In the genomic region with DNA sequence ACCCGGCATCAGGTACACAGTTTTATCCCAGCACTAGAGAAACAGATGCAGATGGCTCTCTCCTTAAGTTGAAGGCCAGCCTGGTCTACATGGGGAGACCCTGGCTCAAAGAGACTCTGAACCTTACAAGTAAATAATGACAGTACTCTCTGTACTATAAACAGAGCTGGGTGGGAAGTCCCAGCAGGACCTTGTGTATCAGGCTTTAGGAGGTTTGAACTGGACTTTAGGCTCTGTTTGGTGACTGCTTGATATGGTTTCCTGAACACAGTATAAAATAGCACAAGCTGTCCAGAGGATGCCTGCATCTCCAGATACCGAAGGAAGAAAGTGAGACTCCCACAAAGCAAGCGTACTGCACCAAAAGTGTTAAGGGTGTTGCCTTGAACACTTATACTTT, we compare ENCODE assay signal across 13 mouse cellular contexts. TPM values are rescaled to one million over a fixed set of nuclear protein-coding genes. Genes with fewer than 3 reads are reported as not detected.
DNase-seq lines count a peak whose midpoint lies in the region; ATAC-seq and TF ChIP-seq lines count a peak whose summit lies in the region.
"Had no signal": no experiment of that assay in that cellular context is flagged by ENCODE, and none has a peak within 500 bp of the region (broad histone marks: within the 10 kb centered on the region; RNA-seq: fewer than 3 reads in every experiment).

No protein-coding gene starts in this region.

- H3K4me2 ChIP-seq in heart, embryonic 15.5 days, result no peak overlapping the region
- H3K4me2 ChIP-seq in midbrain, embryonic 12.5 days (replicated peaks), result peak overlapping the region; percentile 83
- H3K4me2 ChIP-seq in midbrain, embryonic 11.5 days, result no peak overlapping the region
- peak overlapping the region; percentile 6; the same call in 1 of the 2 replicates for H3K4me2 ChIP-seq in liver, embryonic 14.5 days (ENCODE audit: low read depth)
- no peak overlapping the region for H3K4me2 ChIP-seq in stomach, postnatal 0 days (replicated peaks; ENCODE audit: low read depth)

- no peak for TF ChIP-seq CTCF in liver, embryonic 14.5 days (IDR thresholded peaks at IDR 0.05; ENCODE audit: low read depth)
- no peak for TF ChIP-seq CTCF in stomach, postnatal 0 days (IDR thresholded peaks at IDR 0.05; ENCODE audit: low read depth)

- WGBS in heart, embryonic 15.5 days, result 78% methylated on average over 3 of the region's 3 CpGs
- WGBS in midbrain, embryonic 12.5 days, result 94% methylated on average over 3 of the region's 3 CpGs
- WGBS in midbrain, embryonic 11.5 days, result 95% methylated on average over 3 of the region's 3 CpGs
- 69% methylated on average over 3 of the region's 3 CpGs for WGBS in liver, embryonic 14.5 days (ENCODE audit: insufficient replicate concordance)
- 85% methylated on average over 3 of the region's 3 CpGs for WGBS in stomach, postnatal 0 days

- DNase-seq in heart, postnatal 36 days, result no peak
- no peak for DNase-seq in midbrain, embryonic 11.5 days (ENCODE audit: low spot score, missing footprints)
- DNase-seq in liver, embryonic 14.5 days (ENCODE audit: low read depth in 3 of 3, low spot score in 3 of 3), result no peak
- DNase-seq in stomach, postnatal 0 days (ENCODE audit: low spot score), result no peak
- DNase-seq in right cerebral cortex, postnatal 25 days, result no peak
- DNase-seq in adrenal gland, postnatal 36 days, result no peak
- DNase-seq: adrenal gland, postnatal 25 days; cerebellum, postnatal 25 days; heart, adult 11 months; thymus, adult 18-20 months had no signal

- no peaks in the 10 kb centered on the region for H3K9me3 ChIP-seq in heart, embryonic 15.5 days (replicated peaks)
- no peaks in the 10 kb centered on the region for H3K9me3 ChIP-seq in midbrain, embryonic 12.5 days
- H3K9me3 ChIP-seq in midbrain, embryonic 11.5 days (ENCODE audit: control insufficient read depth, low read length), result no peaks in the 10 kb centered on the region
- H3K9me3 ChIP-seq in liver, embryonic 14.5 days (ENCODE audit: control insufficient read depth, low read length), result no peaks in the 10 kb centered on the region
- no peaks in the 10 kb centered on the region for H3K9me3 ChIP-seq in stomach, postnatal 0 days (ENCODE audit: control insufficient read depth, low read length)

- intact Hi-C loops in heart, postnatal 36 days (cut with DNase I), result loop anchor here (10.0 kb wide), 1 partner anchor 318 kb away; no protein-coding TSS in a partner anchor

- H3K9ac ChIP-seq in heart, embryonic 15.5 days, result no peak overlapping the region
- no peak overlapping the region for H3K9ac ChIP-seq in midbrain, embryonic 12.5 days (replicated peaks)
- H3K9ac ChIP-seq in midbrain, embryonic 11.5 days (ENCODE audit: low read length), result no peak overlapping the region
- H3K9ac ChIP-seq in liver, embryonic 14.5 days (replicated peaks), result no peak overlapping the region
- H3K9ac ChIP-seq in stomach, postnatal 0 days (ENCODE audit: low read length), result no peak overlapping the region

- no peaks in the 10 kb centered on the region for H3K27me3 ChIP-seq in heart, embryonic 15.5 days
- H3K27me3 ChIP-seq in midbrain, embryonic 12.5 days, result no peaks in the 10 kb centered on the region
- H3K27me3 ChIP-seq in midbrain, embryonic 11.5 days (ENCODE audit: control insufficient read depth, insufficient read depth, low read length), result no peaks in the 10 kb centered on the region
- no peaks in the 10 kb centered on the region for H3K27me3 ChIP-seq in liver, embryonic 14.5 days (ENCODE audit: control insufficient read depth, insufficient read depth, low read length)
- H3K27me3 ChIP-seq in stomach, postnatal 0 days (ENCODE audit: control insufficient read depth, insufficient read depth, low read length), result no peaks in the 10 kb centered on the region
- H3K27me3 ChIP-seq: Patski had no signal

- no peak for ATAC-seq in heart, embryonic 15.5 days (replicated peaks; ENCODE audit: insufficient number of reproducible peaks, insufficient read depth, low FRiP score, low read depth)
- no peak for ATAC-seq in midbrain, embryonic 12.5 days (ENCODE audit: low FRiP score, low read depth)
- no peak for ATAC-seq in midbrain, embryonic 11.5 days (ENCODE audit: low FRiP score)
- no peak for ATAC-seq in liver, embryonic 14.5 days (ENCODE audit: insufficient read depth)
- no peak for ATAC-seq in stomach, postnatal 0 days (ENCODE audit: low FRiP score, low TSS enrichment)
- ATAC-seq: Patski had no signal

- H3K36me3 ChIP-seq in heart, embryonic 15.5 days, result peaks cover 6% of the 10 kb centered on the region; the same call in 1 of the 2 replicates
- peaks cover 16% of the 10 kb centered on the region for H3K36me3 ChIP-seq in midbrain, embryonic 12.5 days
- H3K36me3 ChIP-seq in midbrain, embryonic 11.5 days (ENCODE audit: control insufficient read depth, insufficient read depth, low read length), result no peaks in the 10 kb centered on the region
- H3K36me3 ChIP-seq in liver, embryonic 14.5 days (replicated peaks; ENCODE audit: control insufficient read depth, insufficient read depth, low read depth), result no peaks in the 10 kb centered on the region
- peaks cover 4% of the 10 kb centered on the region; the same call in 1 of the 2 replicates for H3K36me3 ChIP-seq in stomach, postnatal 0 days (ENCODE audit: control insufficient read depth, insufficient read depth, low read length)

- no peak for TF ChIP-seq EP300 in liver, embryonic 14.5 days (IDR thresholded peaks at IDR 0.05; ENCODE audit: low read depth)
- no peak for TF ChIP-seq EP300 in stomach, postnatal 0 days (optimal IDR thresholded peaks at IDR 0.05)

- peaks cover 17% of the 10 kb centered on the region for H3K4me1 ChIP-seq in heart, embryonic 15.5 days (replicated peaks)
- peaks cover 26% of the 10 kb centered on the region for H3K4me1 ChIP-seq in midbrain, embryonic 12.5 days
- peaks cover 18% of the 10 kb centered on the region for H3K4me1 ChIP-seq in midbrain, embryonic 11.5 days (ENCODE audit: control insufficient read depth, insufficient read depth, low read length)
- H3K4me1 ChIP-seq in liver, embryonic 14.5 days (replicated peaks; ENCODE audit: control insufficient read depth in 2 of 2, insufficient read depth in 2 of 2, low read length in 1 of 2), result peaks cover 15 to 25% of the 10 kb centered on the region in 2 experiments
- peaks cover 3% of the 10 kb centered on the region; the same call in 1 of the 2 replicates for H3K4me1 ChIP-seq in stomach, postnatal 0 days (replicated peaks; ENCODE audit: control insufficient read depth, insufficient read depth)

- H3K4me3 ChIP-seq in heart, embryonic 15.5 days, result 0 out of 2 replicates have a peak overlapping the region, but pooled peaks have one; percentile 94
- H3K4me3 ChIP-seq in midbrain, embryonic 12.5 days, result peak overlapping the region; percentile 92
- no peak overlapping the region for H3K4me3 ChIP-seq in midbrain, embryonic 11.5 days (ENCODE audit: low read depth, low read length)
- no peak overlapping the region for H3K4me3 ChIP-seq in liver, embryonic 14.5 days (ENCODE audit: insufficient read depth in 1 of 2, low read depth in 2 of 2, low read length in 2 of 2)
- no peak overlapping the region for H3K4me3 ChIP-seq in stomach, postnatal 0 days (ENCODE audit: low read depth, low read length)

- H3K27ac ChIP-seq in heart, embryonic 15.5 days, result no peak overlapping the region
- H3K27ac ChIP-seq in midbrain, embryonic 12.5 days (replicated peaks), result no peak overlapping the region
- no peak overlapping the region for H3K27ac ChIP-seq in midbrain, embryonic 11.5 days (ENCODE audit: low read depth, low read length)
- no peak overlapping the region for H3K27ac ChIP-seq in liver, embryonic 14.5 days
- 0 out of 2 replicates have a peak overlapping the region, but pooled peaks have one; percentile 30 for H3K27ac ChIP-seq in stomach, postnatal 0 days (replicated peaks)

RNA-seq across cellular contexts. Expression of a gene that starts 1.8 kb away (rescaled TPM):
- polyA plus RNA-seq in heart, embryonic 15.5 days (2015; fragmentation: Nextera tagmentation; extraction: Ambion mirVana), result 6.7 and 8.3 TPM in 2 replicates
- 10 to 100 TPM; 18.4 to 20.2 TPM for total RNA-seq in heart, postnatal 36 days (2021)
- polyA plus RNA-seq in midbrain, embryonic 12.5 days (2016; fragmentation: Nextera tagmentation; extraction: Ambion mirVana), result 15.5 and 18.3 TPM in 2 replicates
- 11.6 and 11.8 TPM in 2 replicates for polyA plus RNA-seq in midbrain, embryonic 11.5 days (2014; fragmentation: Nextera tagmentation; extraction: Ambion mirVana)
- 9.6 and 13.3 TPM in 2 replicates for polyA plus RNA-seq in liver, embryonic 14.5 days (2012; rRNA removed)
- polyA plus RNA-seq in liver, embryonic 14.5 days (2014; fragmentation: Nextera tagmentation; extraction: Ambion mirVana), result 6.6 and 7.1 TPM in 2 replicates
- 4.4 and 5.3 TPM in 2 replicates for polyA plus RNA-seq in stomach, postnatal 0 days (2015; fragmentation: Nextera tagmentation; extraction: Ambion mirVana)
- total RNA-seq in adrenal gland, postnatal 36 days (2021), result 10 to 100 TPM; 26.2 to 29.8 TPM

RNA-seq across cellular contexts. Expression of a gene that starts 2.2 kb away (rescaled TPM):
- polyA plus RNA-seq in heart, embryonic 15.5 days (2015; fragmentation: Nextera tagmentation; extraction: Ambion mirVana), result 19.9 and 20.5 TPM in 2 replicates
- 1 to 10 TPM; 7.7 TPM for total RNA-seq in heart, postnatal 36 days (2021)
- 37.3 and 38.2 TPM in 2 replicates for polyA plus RNA-seq in midbrain, embryonic 12.5 days (2016; fragmentation: Nextera tagmentation; extraction: Ambion mirVana)
- polyA plus RNA-seq in midbrain, embryonic 11.5 days (2014; fragmentation: Nextera tagmentation; extraction: Ambion mirVana), result 38.6 and 40.5 TPM in 2 replicates
- polyA plus RNA-seq in liver, embryonic 14.5 days (2012; rRNA removed), result 4.2 and 5.1 TPM in 2 replicates
- polyA plus RNA-seq in liver, embryonic 14.5 days (2014; fragmentation: Nextera tagmentation; extraction: Ambion mirVana), result 12.0 and 13.7 TPM in 2 replicates
- polyA plus RNA-seq in stomach, postnatal 0 days (2015; fragmentation: Nextera tagmentation; extraction: Ambion mirVana), result 30.6 and 31.6 TPM in 2 replicates
- 10 to 100 TPM; 20.6 to 21.7 TPM for total RNA-seq in adrenal gland, postnatal 36 days (2021)

RNA-seq across cellular contexts. Expression of a gene that starts 19.0 kb away (rescaled TPM):
- polyA plus RNA-seq in heart, embryonic 15.5 days (2015; fragmentation: Nextera tagmentation; extraction: Ambion mirVana), result 0.22 and 0.26 TPM in 2 replicates
- not detected for total RNA-seq in heart, postnatal 36 days (2021)
- 0.50 and 0.67 TPM in 2 replicates for polyA plus RNA-seq in midbrain, embryonic 12.5 days (2016; fragmentation: Nextera tagmentation; extraction: Ambion mirVana)
- polyA plus RNA-seq in midbrain, embryonic 11.5 days (2014; fragmentation: Nextera tagmentation; extraction: Ambion mirVana), result 0.16 TPM in 1 of 2 replicates, not detected in the other
- polyA plus RNA-seq in liver, embryonic 14.5 days (2012; rRNA removed), result 0.04 and 0.05 TPM in 2 replicates
- not detected in 2 replicates for polyA plus RNA-seq in liver, embryonic 14.5 days (2014; fragmentation: Nextera tagmentation; extraction: Ambion mirVana)
- 0.08 and 0.12 TPM in 2 replicates for polyA plus RNA-seq in stomach, postnatal 0 days (2015; fragmentation: Nextera tagmentation; extraction: Ambion mirVana)
- total RNA-seq in adrenal gland, postnatal 36 days (2021), result under 1 TPM; 0.30 to 0.40 TPM
- polyA plus RNA-seq: Patski had no signal

Comparison
In these comparisons a context has a peak if more than half of its experiments do, and no peak if none do; other contexts are left out.
1. H3K4me2 ChIP-seq: peak in midbrain, embryonic 12.5 days (single experiment) and liver, embryonic 14.5 days (single experiment); none in heart, embryonic 15.5 days (single experiment), midbrain, embryonic 11.5 days (single experiment) and stomach, postnatal 0 days (single experiment).
2. H3K4me3 ChIP-seq: peak in heart, embryonic 15.5 days (single experiment) and midbrain, embryonic 12.5 days (single experiment); none in midbrain, embryonic 11.5 days (single experiment), liver, embryonic 14.5 days (0 of 2) and stomach, postnatal 0 days (single experiment).